Mouse (Mus musculus): ENCODE data around the gene Adgrl3.

The Adgrl3 gene

DNA sequence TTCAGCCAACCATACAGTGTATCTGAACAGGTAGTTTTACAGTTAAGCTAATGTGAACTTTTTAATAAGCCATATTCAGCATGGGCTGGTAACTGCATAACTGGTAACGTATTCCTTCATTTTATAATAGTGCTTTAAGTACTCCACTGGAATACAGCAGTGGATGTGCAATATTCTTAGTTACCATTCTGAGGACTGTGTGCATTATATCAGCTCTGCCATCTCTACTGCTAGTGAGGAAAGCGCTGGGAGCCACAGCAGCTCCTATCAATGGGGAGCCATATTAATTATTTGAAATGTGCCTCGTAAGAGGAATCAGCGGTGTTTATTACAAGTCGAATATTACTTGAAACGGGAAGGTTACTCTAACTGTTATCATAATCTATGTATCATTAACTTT, 539.0 kb downstream of the Adgrl3 start:
- no peak for DNase-seq (ENCODE audit: low read depth, low spot score)

DNA sequence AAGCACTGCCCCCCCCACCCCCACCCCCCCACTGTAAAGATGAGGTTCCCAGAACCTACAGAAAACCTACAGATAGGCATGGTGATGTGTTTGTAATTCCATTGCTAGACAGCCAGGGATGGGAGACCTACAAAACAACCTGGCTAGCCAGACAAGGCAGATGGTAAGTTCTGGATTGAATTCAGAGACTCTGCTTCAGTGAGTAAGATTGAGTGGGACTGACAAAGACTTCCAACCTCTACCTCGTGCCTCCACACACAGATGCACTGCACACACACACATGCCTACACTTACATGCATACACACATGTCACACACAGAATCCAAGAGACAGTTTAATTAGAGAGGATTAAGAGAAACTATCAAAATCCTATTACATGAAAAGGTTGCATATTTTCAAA, 544.4 kb downstream of the Adgrl3 start:
- no peak for DNase-seq (ENCODE audit: low read depth, low spot score)

DNA sequence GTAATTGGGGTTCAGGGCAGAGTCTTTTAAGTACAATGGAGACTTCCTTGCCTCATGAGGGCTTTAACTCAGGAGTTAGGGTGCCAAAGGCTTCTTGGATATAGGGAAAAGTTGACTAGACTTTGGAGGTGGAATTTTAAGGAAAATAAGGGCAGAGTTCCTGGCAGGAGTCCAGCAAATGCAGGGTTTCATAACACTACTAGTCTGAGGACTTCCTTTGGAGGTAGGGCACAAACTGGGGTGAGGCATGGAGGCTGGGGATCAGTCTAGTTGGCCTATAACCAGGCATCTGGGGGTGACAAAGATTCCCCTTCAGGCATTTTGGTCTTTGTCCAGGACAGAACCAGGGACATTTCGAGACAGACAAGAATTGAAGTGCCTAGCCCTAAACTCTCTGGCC, 546.6 kb downstream of the Adgrl3 start:
- no peak for DNase-seq (ENCODE audit: low read depth, low spot score)

DNA sequence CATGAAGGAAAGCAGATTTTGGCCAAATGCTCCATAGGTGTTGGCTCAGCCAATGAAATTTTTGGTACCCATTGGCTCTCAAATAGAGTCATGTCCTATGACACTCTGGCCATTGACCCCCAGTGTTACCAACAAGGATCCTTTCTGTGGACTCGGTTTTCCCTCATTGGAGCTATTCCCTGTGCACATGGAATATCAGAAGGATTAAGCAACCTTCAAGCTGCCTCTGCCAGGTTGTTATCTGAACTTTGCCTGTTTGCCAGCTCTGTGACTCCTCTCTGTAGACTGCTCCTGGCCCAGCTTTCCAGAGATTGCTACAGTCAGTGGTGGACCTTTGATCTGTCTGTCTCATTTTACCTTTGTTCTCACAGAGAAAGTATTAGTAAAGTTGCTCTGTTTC, 548.8 kb downstream of the Adgrl3 start:
- peak; percentile 6 for DNase-seq (ENCODE audit: low read depth, low spot score)

GRCm38 (mm10) chr5:81582886-81583285, 562.9 kb downstream of the Adgrl3 start:
- no peak for DNase-seq (ENCODE audit: low read depth, low spot score)

DNA sequence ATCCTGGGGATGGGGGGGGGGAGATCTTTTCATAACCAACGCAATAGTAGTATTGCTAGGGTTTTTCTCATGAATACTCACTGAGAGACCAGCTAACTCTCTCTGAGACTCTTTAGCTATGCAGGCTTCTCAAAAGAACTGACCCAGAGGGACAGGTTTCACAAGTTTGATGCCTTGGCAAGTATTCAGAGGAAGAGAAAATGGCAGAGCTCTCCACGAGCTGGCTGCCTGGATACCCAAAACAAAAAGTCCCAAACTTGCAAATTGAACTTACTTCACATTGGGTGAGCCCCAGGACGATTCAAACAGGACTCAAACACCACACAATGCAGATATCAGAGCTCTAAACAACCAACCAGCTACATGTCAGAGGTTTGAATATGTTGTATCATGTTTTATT, 563.5 kb downstream of the Adgrl3 start:
- no peak for DNase-seq (ENCODE audit: low read depth, low spot score)

GRCm38 (mm10) chr5:81584945-81585344, 565.0 kb downstream of the Adgrl3 start:
- no peak for DNase-seq (ENCODE audit: low read depth, low spot score)

DNA sequence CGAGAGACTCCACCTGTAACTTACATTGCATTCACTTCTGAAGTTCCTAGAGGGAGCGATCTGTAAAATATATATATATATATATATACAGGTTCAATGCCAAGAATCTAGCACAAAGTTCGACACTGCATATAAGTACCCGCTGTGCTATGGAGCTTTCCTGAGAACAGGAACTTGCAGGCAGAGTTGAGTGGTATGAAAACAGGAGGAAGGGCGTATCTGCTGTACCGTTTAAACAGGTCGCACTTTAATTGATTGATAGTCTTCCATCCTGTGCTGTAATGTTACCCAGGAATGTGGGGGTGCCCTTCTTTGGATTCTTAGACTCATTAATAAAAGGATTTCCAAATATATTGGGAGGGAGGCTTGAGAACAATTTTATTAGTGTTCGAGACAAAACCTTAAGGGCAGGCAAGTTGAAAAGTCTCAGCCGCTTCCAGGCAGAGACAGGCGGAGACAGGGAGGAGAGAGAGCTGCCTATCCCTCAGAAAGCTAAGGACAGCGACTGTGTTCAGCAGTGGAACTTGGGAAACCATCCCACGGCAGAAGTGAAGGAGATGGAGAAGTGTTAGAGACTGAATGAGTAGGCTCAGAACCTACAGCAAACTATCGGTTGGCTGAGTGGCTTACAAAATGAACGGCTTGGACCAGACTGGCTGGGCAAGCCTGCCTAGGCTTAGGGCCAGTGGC, 570.2 kb downstream of the Adgrl3 start:
- DNase-seq (ENCODE audit: low read depth, low spot score): no peak

- no peak for DNase-seq (ENCODE audit: low read depth, low spot score)
Measured at GRCm38 (mm10) chr5:81591481-81591880, 571.5 kb downstream of the Adgrl3 start.

DNA sequence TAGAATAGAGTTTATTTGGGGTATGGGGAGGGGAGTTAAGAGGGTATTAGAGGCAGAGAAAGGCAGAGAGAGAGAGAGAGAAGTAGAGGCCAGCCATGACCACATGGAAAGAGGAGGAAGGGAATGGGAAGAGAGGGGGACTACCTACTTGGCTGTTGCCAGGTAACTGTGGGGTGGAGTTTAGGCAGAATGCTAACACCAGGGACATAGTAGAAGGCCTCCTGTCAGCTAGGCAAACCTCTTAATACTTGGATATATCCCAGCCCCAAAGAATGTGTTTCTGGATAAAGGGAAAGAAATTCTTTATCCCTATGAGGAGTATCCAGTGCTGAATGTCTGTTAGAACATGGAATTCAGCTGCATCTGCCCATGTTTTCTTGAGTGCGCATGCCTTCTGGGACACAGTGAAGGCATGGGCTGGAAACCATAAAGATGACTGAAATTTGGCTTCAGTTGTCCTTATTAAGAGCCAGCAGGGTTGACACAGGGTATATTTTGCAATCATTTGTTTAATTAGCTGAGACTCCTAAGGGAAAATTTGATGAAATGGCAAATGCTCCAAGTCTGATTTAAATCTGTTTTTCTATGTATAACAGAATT, 573.6 kb downstream of the Adgrl3 start:
- DNase-seq (ENCODE audit: low read depth, low spot score): no peak

- DNase-seq (ENCODE audit: low read depth, low spot score): no peak
Measured at GRCm38 (mm10) chr5:81598041-81598440, 578.1 kb downstream of the Adgrl3 start.

DNA sequence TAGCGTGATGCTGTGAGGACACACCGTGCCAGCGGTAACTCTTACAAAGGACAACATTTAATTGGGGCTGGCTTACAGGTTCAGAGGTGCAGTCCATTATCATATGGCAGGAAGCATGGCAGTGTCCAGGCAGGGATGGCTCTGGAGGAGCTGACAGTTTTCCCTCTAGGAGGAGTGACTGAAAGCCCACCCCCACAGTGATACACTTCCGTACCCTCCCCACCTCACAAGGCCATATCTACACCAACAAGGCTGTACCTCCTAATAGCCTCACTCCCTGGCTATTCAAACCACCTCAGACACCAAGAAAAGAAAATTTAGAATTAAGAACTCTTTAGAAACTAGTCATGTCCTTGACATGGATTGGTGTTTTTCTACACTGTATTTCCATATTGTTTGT, 583.0 kb downstream of the Adgrl3 start:
- DNase-seq (ENCODE audit: low read depth, low spot score): no peak

- no peak for DNase-seq (ENCODE audit: low read depth, low spot score)
Measured at GRCm38 (mm10) chr5:81605646-81606045, 585.7 kb downstream of the Adgrl3 start.

- DNase-seq (ENCODE audit: low read depth, low spot score): no peak
Measured at GRCm38 (mm10) chr5:81610223-81610622, 590.3 kb downstream of the Adgrl3 start.

- DNase-seq (ENCODE audit: low read depth, low spot score): no peak
Measured at GRCm38 (mm10) chr5:81614674-81615073, 594.7 kb downstream of the Adgrl3 start.

- no peak for DNase-seq (ENCODE audit: low read depth, low spot score)
Measured at GRCm38 (mm10) chr5:81621106-81621505, 601.2 kb downstream of the Adgrl3 start.

GRCm38 (mm10) chr5:81621715-81622114, 601.8 kb downstream of the Adgrl3 start:
- no peak for DNase-seq (ENCODE audit: low read depth, low spot score)

- no peak for DNase-seq (ENCODE audit: low read depth, low spot score)
Measured at GRCm38 (mm10) chr5:81623846-81624245, 603.9 kb downstream of the Adgrl3 start.

- no peak for DNase-seq (ENCODE audit: low read depth, low spot score)
Measured at GRCm38 (mm10) chr5:81636169-81636568, 616.2 kb downstream of the Adgrl3 start.

- no peak for DNase-seq (ENCODE audit: low read depth, low spot score)
Measured at GRCm38 (mm10) chr5:81638422-81638821, 618.5 kb downstream of the Adgrl3 start.

DNA sequence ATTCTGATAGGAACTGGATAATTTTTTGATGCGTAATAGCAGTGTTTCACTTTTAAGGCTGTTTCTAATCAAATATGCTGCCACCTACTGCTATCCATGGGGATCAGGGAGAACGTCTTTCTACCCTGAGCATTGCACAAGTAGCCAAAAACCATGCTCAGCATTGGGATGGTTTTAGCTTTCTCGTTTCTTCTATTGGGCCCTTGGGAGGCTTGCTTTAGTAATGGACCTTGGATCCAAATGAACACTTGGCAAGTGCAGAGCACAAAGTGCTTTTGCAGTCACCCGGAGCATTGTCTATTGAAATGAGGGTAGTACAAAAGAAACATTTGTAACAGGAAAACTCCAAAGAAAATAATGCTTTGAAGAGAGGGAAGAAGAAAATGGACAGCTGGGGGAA, 620.2 kb downstream of the Adgrl3 start:
- peak; percentile 13 for DNase-seq (ENCODE audit: low read depth, low spot score)

DNA sequence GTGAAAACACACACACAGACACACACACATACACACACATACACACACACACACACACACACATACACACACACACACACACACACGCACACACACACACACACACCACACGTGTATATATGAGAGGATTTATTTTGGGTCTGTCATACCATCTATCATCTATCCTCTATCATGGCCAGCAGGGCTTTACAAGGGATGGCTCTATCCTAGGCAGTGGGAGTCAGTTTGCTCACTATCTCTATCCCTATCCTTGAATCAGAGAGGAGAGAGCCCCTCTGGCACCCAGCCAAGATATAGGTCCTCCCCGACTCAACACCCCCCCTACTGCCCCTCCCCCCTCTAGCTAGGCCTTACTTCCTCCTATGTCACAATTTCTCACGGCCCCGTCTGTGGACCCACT, 625.6 kb downstream of the Adgrl3 start:
- DNase-seq (ENCODE audit: low read depth, low spot score): no peak

- no peak for DNase-seq (ENCODE audit: low read depth, low spot score)
Measured at GRCm38 (mm10) chr5:81653941-81654340, 634.0 kb downstream of the Adgrl3 start.
